Mouse (Mus musculus) liver, adult 2 months (tissue): ENCODE results near the gene Tox2. TPM values are rescaled to one million over a fixed set of nuclear protein-coding genes. Genes with fewer than 3 reads are reported as not detected.

Experiments
- DNase-seq: peaks from one replicate; pipeline ENCODE4 v3.0.0-alpha.2; 2011; ENCODE audit warnings: low read depth, low spot score; ENCODE audit errors: extremely low read depth
- H3K27ac ChIP-seq: fragments of 200-500 bp; replicated peaks from 2 replicates; pipeline ENCODE4 v1.5.1; 2012; ENCODE audit warnings: low read depth, mild to moderate bottlenecking, control low read depth, inconsistent platforms, low read length; ENCODE audit not compliant: insufficient read depth
- H3K27me3 ChIP-seq: fragments of 200-500 bp; 2 replicates; pipeline ENCODE4 v1.6.1; 2012; ENCODE audit warnings: mild to moderate bottlenecking, moderate library complexity, low read length, inconsistent platforms; ENCODE audit not compliant: control insufficient read depth, insufficient read depth
- H3K36me3 ChIP-seq: fragments of 200-500 bp; 2 replicates; pipeline ENCODE4 v1.6.1; 2012; ENCODE audit warnings: low read length, inconsistent platforms; ENCODE audit not compliant: control insufficient read depth, insufficient read depth
- H3K4me1 ChIP-seq: fragments of 200-500 bp; 2 replicates; pipeline ENCODE4 v1.6.1; 2011; ENCODE audit warnings: low read length; ENCODE audit not compliant: control insufficient read depth, insufficient read depth
- H3K4me3 ChIP-seq: fragments of 200-500 bp; 2 replicates; pipeline ENCODE4 v1.5.1; 2011; ENCODE audit warnings: low read depth, mild to moderate bottlenecking, control low read depth, low read length, moderate library complexity; ENCODE audit not compliant: insufficient read depth
- H3K79me2 ChIP-seq: fragments of 200-500 bp; 2 replicates; pipeline ENCODE4 v1.6.1; 2012; ENCODE audit warnings: inconsistent platforms, mild to moderate bottlenecking, low read length, moderate library complexity; ENCODE audit not compliant: control insufficient read depth, insufficient read depth
- H3K9ac ChIP-seq: fragments of 200-500 bp; 2 replicates; pipeline ENCODE4 v1.6.1; 2012; ENCODE audit warnings: low read depth, mild to moderate bottlenecking, control low read depth, inconsistent platforms, low read length
- CTCF ChIP-seq: fragments of 200-500 bp; IDR thresholded peaks from 2 replicates; pipeline ENCODE4 v1.5.1; 2011; ENCODE audit warnings: low read depth, low read length, control low read depth
- POLR2A ChIP-seq: fragments of 200-500 bp; IDR thresholded peaks from 2 replicates; pipeline ENCODE4 v1.6.1; 2011; ENCODE audit warnings: low read length, control low read depth; ENCODE audit not compliant: insufficient read depth; ENCODE audit errors: extremely low read depth
- WGBS: fragments of 180-500 bp; shearing (Covaris S2); methylation state at CpG from one replicate; pipeline ENCODE4 v1.1.7; 2018; 5-methylcytosine and 5-hydroxymethylcytosine counted together
- polyA plus RNA-seq: library from polyadenylated mRNA; depleted of rRNA; stranded (reverse); fragments of >200 nt; gene quantifications from 2 replicates; pipeline ENCODE4 v1.2.3, GENCODE M21; 2012
- total RNA-seq: library from RNA; depleted of rRNA; stranded (reverse); fragments of >200 nt; gene quantifications from 2 replicates; pipeline ENCODE4 v1.2.3, GENCODE M21; 2014

Gene Tox2
- total and polyA plus RNA-seq, 2 experiments: 0.09 to 0.27 TPM

- H3K9ac ChIP-seq: no peak overlapping the region
- WGBS: 18% methylated on average over 7 of the region's 7 CpGs
- TF ChIP-seq POLR2A: no peak
- TF ChIP-seq CTCF: no peak
- no peak overlapping the region for H3K4me3 ChIP-seq
- no peaks in the 10 kb centered on the region for H3K79me2 ChIP-seq
- H3K27me3 ChIP-seq: no peaks in the 10 kb centered on the region
- H3K27ac ChIP-seq: no peak overlapping the region
- no peaks in the 10 kb centered on the region for H3K4me1 ChIP-seq
- no peaks in the 10 kb centered on the region for H3K36me3 ChIP-seq
- peak; percentile 33 for DNase-seq
Observed at GRCm38 (mm10) chr2:163236057-163236456, 33.1 kb downstream of the Tox2 start.

GRCm38 (mm10) chr2:163237999-163238529 is 35.1 kb downstream of the Tox2 start:
- TF ChIP-seq POLR2A (no peak), CTCF (no peak)
- Histone ChIP-seq H3K79me2 (no peaks in the 10 kb centered on the region), H3K36me3 (no peaks in the 10 kb centered on the region), H3K27me3 (no peaks in the 10 kb centered on the region), H3K27ac (no peak overlapping the region), H3K4me3 (no peak overlapping the region), H3K9ac (no peak overlapping the region), H3K4me1 (no peaks in the 10 kb centered on the region)
- WGBS: 91% methylated on average over 12 of the region's 12 CpGs
- DNase-seq: no peak

- Histone ChIP-seq H3K79me2 (no peaks in the 10 kb centered on the region), H3K4me3 (no peak overlapping the region), H3K27me3 (no peaks in the 10 kb centered on the region), H3K27ac (no peak overlapping the region), H3K4me1 (no peaks in the 10 kb centered on the region), H3K9ac (no peak overlapping the region), H3K36me3 (no peaks in the 10 kb centered on the region)
- TF ChIP-seq CTCF (no peak), POLR2A (no peak)
- WGBS: 83% methylated on average over 8 of the region's 8 CpGs
- no peak for DNase-seq
Observed at GRCm38 (mm10) chr2:163239945-163240344, 37.0 kb downstream of the Tox2 start.

- WGBS: 28% methylated on average over 5 of the region's 5 CpGs
- no peak for TF ChIP-seq CTCF
Observed at GRCm38 (mm10) chr2:163241867-163242266, 38.9 kb downstream of the Tox2 start.

GRCm38 (mm10) chr2:163243917-163244852 is 41.3 kb downstream of the Tox2 start:
- Histone ChIP-seq H3K4me1 (no peaks in the 10 kb centered on the region), H3K27me3 (no peaks in the 10 kb centered on the region), H3K36me3 (no peaks in the 10 kb centered on the region), H3K27ac (no peak overlapping the region), H3K9ac (no peak overlapping the region), H3K79me2 (no peaks in the 10 kb centered on the region), H3K4me3 (no peak overlapping the region)
- WGBS: 82% methylated on average over 12 of the region's 12 CpGs
- no peak for TF ChIP-seq CTCF
- TF ChIP-seq POLR2A: no peak
- DNase-seq: no peak

More at GRCm38 (mm10) chr2:163241867-163242266, 38.9 kb downstream of the Tox2 start:
- no peak overlapping the region for H3K27ac ChIP-seq
- no peak overlapping the region for H3K9ac ChIP-seq
- H3K4me3 ChIP-seq: no peak overlapping the region
- no peaks in the 10 kb centered on the region for H3K4me1 ChIP-seq
- no peaks in the 10 kb centered on the region for H3K27me3 ChIP-seq
- H3K79me2 ChIP-seq: no peaks in the 10 kb centered on the region
- no peak for DNase-seq
- H3K36me3 ChIP-seq: no peaks in the 10 kb centered on the region

- Histone ChIP-seq H3K27me3 (no peaks in the 10 kb centered on the region), H3K27ac (no peak overlapping the region), H3K79me2 (no peaks in the 10 kb centered on the region), H3K9ac (no peak overlapping the region), H3K36me3 (no peaks in the 10 kb centered on the region), H3K4me1 (no peaks in the 10 kb centered on the region), H3K4me3 (no peak overlapping the region)
- DNase-seq: no peak
- TF ChIP-seq CTCF: no peak
- TF ChIP-seq POLR2A: no peak
- 80% methylated on average over 7 of the region's 7 CpGs for WGBS
Observed at GRCm38 (mm10) chr2:163248912-163249311, 46.0 kb downstream of the Tox2 start.
